Mouse (Mus musculus) heart, embryonic 10.5 days (tissue): ENCODE results near the gene Gm11020. TPM values are rescaled to one million over a fixed set of nuclear protein-coding genes. Genes with fewer than 3 reads are reported as not detected.
"Not testable (repeated sequence)": the region's sequence is repeated elsewhere in the genome, so short reads cannot be mapped to it uniquely, and the experiment has no call there.

Experiments
- DNase-seq: peaks from one replicate; pipeline ENCODE4 v3.0.0-alpha.2; 2017; ENCODE audit warnings: low spot score
- H3K27ac ChIP-seq: fragments of 300-500 bp; sonication (generic); 2 replicates; pipeline ENCODE4 v1.5.1; 2016; ENCODE audit warnings: mild to moderate bottlenecking
- H3K27me3 ChIP-seq: fragments of 300-500 bp; sonication (generic); 2 replicates; pipeline ENCODE4 v1.6.1; 2016; ENCODE audit warnings: mild to moderate bottlenecking; ENCODE audit not compliant: poor library complexity, insufficient read depth, severe bottlenecking
- H3K36me3 ChIP-seq: fragments of 300-500 bp; sonication (generic); 2 replicates; pipeline ENCODE4 v1.6.1; 2016; ENCODE audit warnings: mild to moderate bottlenecking, moderate library complexity
- H3K4me1 ChIP-seq: fragments of 300-500 bp; sonication (generic); 2 replicates; pipeline ENCODE4 v1.6.1; 2016; ENCODE audit warnings: mild to moderate bottlenecking
- H3K4me3 ChIP-seq: fragments of 300-500 bp; sonication (generic); 2 replicates; pipeline ENCODE4 v1.5.1; 2016; ENCODE audit warnings: mild to moderate bottlenecking, moderate library complexity
- H3K9me3 ChIP-seq: fragments of 300-500 bp; sonication (generic); 2 replicates; pipeline ENCODE4 v1.6.1; 2016; ENCODE audit warnings: mild to moderate bottlenecking, moderate library complexity
- WGBS: fragments of 180-500 bp; shearing (Covaris S2); methylation state at CpG from one replicate; pipeline ENCODE4 v1.1.7; 2016; 5-methylcytosine and 5-hydroxymethylcytosine counted together
- polyA plus RNA-seq: library from polyadenylated mRNA; unstranded; fragments of >200 nt; fragmentation: Nextera tagmentation; extraction: Ambion mirVana; gene quantifications from 2 replicates; pipeline ENCODE4 v1.2.1, GENCODE M21; 2016

Gene Gm11020
- polyA plus RNA-seq, result not detected in 2 replicates

DNA sequence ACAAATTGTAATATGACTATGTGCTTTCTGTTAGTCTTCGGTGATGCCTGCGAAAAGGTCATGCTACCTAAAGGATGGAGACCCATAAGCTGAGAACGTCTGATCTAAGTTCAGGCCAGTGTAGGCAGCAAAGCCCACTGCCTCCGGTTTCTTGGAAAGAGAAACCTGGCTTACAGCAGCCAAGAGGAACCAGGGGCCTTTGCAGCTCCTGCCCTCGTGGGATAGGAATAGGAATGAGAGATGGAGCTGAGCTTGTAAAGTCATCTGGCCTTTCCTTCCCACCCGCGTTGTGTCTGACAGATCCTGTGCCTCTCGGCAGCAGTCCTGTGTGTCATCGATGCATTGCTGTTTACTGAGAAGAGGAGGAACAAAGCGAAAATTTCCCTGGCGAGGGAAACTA is at the start of gene Gm11020:
Gene Gm11020 (plus strand): TSS at position 301 of the 400 bp plus-strand sequence.
- DNase-seq, H3K4me3 ChIP-seq, H3K4me1 ChIP-seq, H3K36me3 ChIP-seq, H3K9me3 ChIP-seq, H3K27me3 ChIP-seq, H3K27ac ChIP-seq: not testable (repeated sequence)
- WGBS, result 76% methylated on average over 9 of the region's 11 CpGs

DNA sequence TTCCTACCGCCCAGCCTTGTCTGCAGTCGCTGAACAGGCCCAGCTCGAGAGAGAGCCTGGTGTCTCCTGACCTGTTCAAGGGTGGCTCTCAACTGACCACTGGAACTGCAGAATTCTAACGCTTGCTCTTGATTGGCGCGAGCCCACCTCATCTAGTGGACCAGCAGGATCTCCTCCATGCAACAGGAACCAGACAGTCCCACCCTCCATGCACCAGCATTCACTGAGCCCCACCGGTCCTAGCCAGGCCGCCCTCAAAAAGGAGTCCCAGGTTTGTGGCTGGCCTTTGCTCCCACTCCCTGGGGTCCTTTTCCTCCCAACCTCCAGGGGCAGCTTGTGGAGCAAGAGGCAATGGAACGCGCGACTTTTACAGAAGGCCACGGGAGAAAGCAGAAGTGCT is 28.3 kb upstream of the Gm11020 start, which contains the start of gene Cmtm2a:
Gene Cmtm2a (minus strand): TSS at position 101 of the 400 bp plus-strand sequence.
- WGBS, result 81% methylated on average over 12 of the region's 12 CpGs
- not testable (repeated sequence) for H3K27me3 ChIP-seq, H3K9me3 ChIP-seq, H3K4me3 ChIP-seq, DNase-seq, H3K27ac ChIP-seq, H3K36me3 ChIP-seq, H3K4me1 ChIP-seq

DNA sequence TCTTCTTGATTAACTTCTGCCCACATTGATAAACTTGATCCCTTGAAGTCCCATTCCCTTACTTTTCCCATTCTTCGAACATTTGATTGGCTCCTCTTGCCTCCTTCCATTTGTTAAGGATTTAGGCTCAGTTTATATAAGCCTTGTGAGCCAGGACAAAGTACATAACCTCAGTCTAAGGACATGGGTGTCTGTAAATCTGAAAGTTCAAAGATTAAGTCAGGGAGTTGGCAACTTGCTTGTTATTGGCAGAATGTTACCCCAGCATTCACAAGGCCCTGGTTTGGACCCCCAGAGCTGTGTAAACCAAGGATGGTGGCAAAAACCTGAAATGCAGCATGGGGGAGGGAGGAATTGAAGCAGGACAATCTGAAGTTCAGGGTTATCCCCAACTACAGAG is 27.0 kb upstream of the Gm11020 start:
- Histone ChIP-seq H3K4me1 (no peaks in the 10 kb centered on the region), H3K27me3 (no peaks in the 10 kb centered on the region), H3K27ac (no peak overlapping the region), H3K4me3 (no peak overlapping the region), H3K9me3 (no peaks in the 10 kb centered on the region), H3K36me3 (no peaks in the 10 kb centered on the region)
- 79% methylated on average over 1 of the region's 1 CpGs for WGBS
- DNase-seq, result no peak

DNA sequence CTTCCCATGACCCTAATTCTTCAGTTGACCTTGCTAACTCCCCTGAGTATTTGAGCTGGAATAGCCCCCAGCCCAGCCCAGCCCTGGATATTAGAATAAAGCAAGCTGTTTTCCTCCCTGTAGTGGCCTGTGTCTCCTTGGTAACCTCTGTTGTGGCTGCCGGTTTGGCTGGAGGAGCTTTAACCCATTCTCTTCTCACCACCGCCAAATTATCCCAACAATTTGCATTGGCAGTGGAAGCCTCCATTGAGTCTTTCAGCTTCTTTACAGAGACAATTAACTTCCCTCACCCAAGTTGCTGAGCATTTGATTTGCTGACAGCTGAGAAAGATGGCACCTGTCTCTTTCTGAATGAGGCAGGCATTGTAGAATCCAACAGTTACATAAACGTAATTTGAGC is 19.8 kb upstream of the Gm11020 start:
- not testable (repeated sequence) for H3K9me3 ChIP-seq, DNase-seq
- 24% methylated on average over 3 of the region's 3 CpGs for WGBS

DNA sequence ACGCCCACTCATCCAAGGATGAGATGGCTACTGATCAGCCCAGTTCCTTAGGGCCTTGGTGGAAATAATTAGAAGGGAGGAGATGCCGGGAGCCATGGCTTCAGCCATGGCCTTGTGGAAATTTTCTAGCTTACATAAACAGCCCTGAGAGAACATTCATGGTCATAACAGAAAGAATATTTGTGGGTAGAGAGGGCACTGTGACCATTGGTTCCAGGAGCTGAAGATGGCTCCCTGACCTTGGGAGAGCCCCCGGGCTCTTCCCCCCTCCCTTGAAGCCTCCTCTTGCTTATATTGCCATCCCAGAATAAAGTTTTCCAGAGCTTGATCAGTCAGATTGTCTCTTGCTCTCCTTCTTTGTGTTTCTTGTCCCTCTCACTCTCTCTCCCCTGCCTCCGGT is 18.8 kb upstream of the Gm11020 start:
- not testable (repeated sequence) for H3K27ac ChIP-seq, H3K27me3 ChIP-seq, H3K36me3 ChIP-seq, H3K9me3 ChIP-seq, H3K4me1 ChIP-seq, H3K4me3 ChIP-seq
- 84% methylated on average over 4 of the region's 4 CpGs for WGBS
- peak; percentile 25 for DNase-seq

More for the DNA sequence above, 19.8 kb upstream of the Gm11020 start:
- not testable (repeated sequence) for H3K27ac ChIP-seq, H3K27me3 ChIP-seq, H3K4me1 ChIP-seq, H3K36me3 ChIP-seq, H3K4me3 ChIP-seq

DNA sequence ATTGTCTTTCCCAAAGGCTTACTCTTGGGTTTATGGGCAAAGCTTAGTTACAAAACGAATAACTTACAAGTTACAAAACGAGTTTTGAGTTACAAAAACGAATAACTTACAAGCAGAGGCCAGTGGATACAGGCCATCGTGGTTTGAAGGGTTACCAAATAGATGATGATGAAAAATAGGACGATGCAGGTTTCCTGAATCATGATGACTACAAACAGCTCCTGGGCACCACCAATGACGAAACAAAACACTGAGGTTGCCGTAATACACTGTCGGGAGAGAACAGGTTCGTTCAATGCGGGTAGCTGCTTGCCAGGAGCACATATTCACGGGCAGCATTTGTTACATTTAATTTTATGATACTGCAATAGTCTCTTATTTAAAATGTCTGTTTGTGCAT is 16.4 kb upstream of the Gm11020 start:
- H3K4me3 ChIP-seq, result no peak overlapping the region
- no peaks in the 10 kb centered on the region for H3K36me3 ChIP-seq
- H3K4me1 ChIP-seq, result 0 out of 2 replicates have a peak, but pooled peaks cover 3% of the 10 kb centered on the region
- no peak for DNase-seq
- H3K27ac ChIP-seq, result no peak overlapping the region
- H3K27me3 ChIP-seq, result no peaks in the 10 kb centered on the region; the same call in 1 of the 2 replicates
- WGBS, result 86% methylated on average over 11 of the region's 11 CpGs
- no peaks in the 10 kb centered on the region for H3K9me3 ChIP-seq

DNA sequence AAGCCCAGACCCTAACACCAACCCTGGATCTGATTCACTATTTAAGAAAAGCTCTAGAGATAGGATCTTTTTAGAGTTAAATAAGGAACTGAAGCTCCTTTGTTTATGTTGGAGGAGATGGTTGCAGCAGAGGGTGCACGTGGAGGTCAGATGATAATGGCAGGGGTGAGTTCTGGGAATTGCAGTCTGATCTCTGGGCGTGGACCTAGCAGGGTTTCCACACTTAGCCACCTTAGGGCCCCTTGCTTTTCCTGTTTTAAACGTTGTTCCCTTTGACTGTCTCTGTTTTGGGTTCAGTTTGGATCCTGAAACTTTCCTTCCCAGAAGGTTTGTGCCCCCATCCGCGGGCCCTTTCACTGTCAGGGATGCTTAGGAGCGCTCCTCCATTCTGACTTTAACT is 13.0 kb upstream of the Gm11020 start:
- not testable (repeated sequence) for H3K9me3 ChIP-seq, H3K36me3 ChIP-seq, H3K27me3 ChIP-seq, H3K4me3 ChIP-seq, H3K27ac ChIP-seq, H3K4me1 ChIP-seq
- 48% methylated on average over 6 of the region's 6 CpGs for WGBS
- DNase-seq, result peak; percentile 43

DNA sequence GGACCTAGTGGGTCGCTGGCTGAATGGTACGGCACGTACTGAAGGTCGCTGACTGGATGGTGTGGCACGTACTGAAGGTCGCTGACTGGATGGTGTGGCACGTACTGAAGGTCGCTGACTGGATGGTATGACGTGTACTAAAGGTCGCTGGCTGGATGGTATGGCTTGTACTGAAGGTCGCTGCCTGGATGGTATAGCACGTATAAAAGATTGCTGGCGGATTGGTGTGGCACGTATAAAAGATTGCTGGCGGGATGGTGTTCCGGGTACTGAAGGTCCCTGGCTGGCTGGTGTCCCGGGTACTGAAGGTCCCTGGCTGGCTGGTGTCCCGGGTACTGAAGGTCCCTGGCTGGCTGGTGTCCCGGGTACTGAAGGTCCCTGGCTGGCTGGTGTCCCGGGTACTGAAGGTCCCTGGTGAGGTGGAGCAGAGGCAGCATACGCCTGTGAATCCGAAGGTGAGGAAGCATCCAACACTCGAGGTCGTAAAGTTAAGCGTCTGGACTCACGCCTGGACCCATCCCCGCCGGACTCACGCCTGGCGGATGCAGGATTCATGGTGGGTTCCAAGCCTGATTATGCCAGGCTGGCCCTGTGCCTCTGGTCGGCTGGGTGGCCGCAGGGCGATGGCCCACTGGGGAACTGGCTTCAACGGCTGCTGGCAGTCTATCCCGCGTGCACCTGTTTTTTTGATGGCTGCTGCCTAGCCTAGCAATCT is 11.8 kb upstream of the Gm11020 start, which contains the start of the genes Gm45711 and Cmtm1:
Gene Gm45711 (minus strand): TSS at position 641 of the 715 bp plus-strand sequence.
Gene Cmtm1 (minus strand): TSS at position 705 of the 715 bp plus-strand sequence.
- not testable (repeated sequence) for H3K27me3 ChIP-seq, H3K4me3 ChIP-seq, H3K9me3 ChIP-seq, H3K27ac ChIP-seq, H3K36me3 ChIP-seq, H3K4me1 ChIP-seq
- 83% methylated on average over 36 of the region's 36 CpGs for WGBS
- peak; percentile 35 for DNase-seq

DNA sequence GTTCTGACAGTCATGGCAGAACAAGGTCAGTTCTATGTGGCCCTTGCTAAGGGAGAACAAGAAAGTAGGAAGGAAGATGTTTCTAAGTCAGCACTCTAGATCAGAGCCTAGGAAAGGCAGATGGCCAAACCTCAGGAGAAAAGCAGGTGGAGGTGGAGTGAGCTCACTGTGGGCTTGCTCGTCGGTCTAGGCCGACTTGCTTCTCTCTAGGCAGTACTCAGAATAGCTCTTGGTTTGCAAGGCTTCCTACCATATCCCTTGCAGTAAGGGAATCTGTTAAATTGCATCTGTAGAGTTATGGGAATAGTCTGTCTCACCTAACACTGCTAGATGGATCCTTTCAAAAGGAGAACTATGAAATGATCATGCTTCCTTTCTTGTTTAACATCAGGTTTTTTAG is 9.3 kb upstream of the Gm11020 start:
- H3K27ac ChIP-seq, H3K4me3 ChIP-seq: not testable (repeated sequence)
- WGBS, result 75% methylated on average over 3 of the region's 3 CpGs

DNA sequence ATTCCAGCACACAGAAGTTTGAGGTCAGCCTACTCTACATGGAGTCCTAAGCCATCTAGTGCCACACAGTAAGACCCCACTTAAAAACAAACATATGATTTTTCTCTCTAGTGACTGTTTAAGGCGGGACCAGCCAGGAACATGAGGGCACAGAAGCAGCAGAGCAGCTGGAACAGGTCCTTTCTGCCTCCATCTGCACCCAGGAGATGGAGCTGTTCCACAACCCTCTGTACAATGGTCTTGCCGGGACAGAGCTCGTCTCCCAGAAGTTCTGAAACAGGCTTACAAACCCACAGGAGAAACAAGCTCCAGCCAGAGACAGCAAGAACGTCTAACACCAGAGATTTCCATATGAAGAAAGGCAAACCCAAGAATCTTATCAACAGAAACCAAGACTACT is 8.1 kb upstream of the Gm11020 start:
- WGBS, result 60% methylated on average over 4 of the region's 4 CpGs
- Histone ChIP-seq H3K4me1 (no peaks in the 10 kb centered on the region), H3K27me3 (no peaks in the 10 kb centered on the region; the same call in 1 of the 2 replicates), H3K4me3 (no peak overlapping the region), H3K9me3 (no peaks in the 10 kb centered on the region), H3K36me3 (no peaks in the 10 kb centered on the region), H3K27ac (no peak overlapping the region)
- peak; percentile 64 for DNase-seq

More for the DNA sequence above, 9.3 kb upstream of the Gm11020 start:
- H3K36me3 ChIP-seq, H3K9me3 ChIP-seq, H3K4me1 ChIP-seq, H3K27me3 ChIP-seq: not testable (repeated sequence)
- peak; percentile 14 for DNase-seq

DNA sequence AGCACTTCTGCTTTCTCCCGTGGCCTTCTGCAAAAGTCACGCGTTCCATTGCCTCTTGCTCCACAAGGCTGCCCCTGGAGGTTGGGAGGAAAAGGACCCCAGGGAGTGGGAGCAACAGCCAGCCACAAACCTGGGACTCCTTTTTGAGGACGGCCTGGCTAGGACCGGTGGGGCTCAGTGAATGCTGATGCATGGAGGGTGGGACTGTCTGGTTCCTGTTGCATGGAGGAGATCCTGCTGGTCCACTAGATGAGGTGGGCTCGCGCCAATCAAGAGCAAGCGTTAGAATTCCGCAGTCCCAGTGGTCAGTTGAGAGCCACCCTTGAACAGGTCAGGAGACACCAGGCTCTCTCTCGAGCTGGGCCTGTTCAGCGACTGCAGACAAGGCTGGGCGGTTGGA is 563 bp downstream of the Gm11020 start, which contains the start of gene Cmtm2b:
Gene Cmtm2b (plus strand): TSS at position 301 of the 400 bp plus-strand sequence.
- H3K9me3 ChIP-seq, H3K27me3 ChIP-seq, H3K36me3 ChIP-seq, H3K27ac ChIP-seq, H3K4me1 ChIP-seq, H3K4me3 ChIP-seq: not testable (repeated sequence)
- 84% methylated on average over 12 of the region's 12 CpGs for WGBS
- peak; percentile 71 for DNase-seq

DNA sequence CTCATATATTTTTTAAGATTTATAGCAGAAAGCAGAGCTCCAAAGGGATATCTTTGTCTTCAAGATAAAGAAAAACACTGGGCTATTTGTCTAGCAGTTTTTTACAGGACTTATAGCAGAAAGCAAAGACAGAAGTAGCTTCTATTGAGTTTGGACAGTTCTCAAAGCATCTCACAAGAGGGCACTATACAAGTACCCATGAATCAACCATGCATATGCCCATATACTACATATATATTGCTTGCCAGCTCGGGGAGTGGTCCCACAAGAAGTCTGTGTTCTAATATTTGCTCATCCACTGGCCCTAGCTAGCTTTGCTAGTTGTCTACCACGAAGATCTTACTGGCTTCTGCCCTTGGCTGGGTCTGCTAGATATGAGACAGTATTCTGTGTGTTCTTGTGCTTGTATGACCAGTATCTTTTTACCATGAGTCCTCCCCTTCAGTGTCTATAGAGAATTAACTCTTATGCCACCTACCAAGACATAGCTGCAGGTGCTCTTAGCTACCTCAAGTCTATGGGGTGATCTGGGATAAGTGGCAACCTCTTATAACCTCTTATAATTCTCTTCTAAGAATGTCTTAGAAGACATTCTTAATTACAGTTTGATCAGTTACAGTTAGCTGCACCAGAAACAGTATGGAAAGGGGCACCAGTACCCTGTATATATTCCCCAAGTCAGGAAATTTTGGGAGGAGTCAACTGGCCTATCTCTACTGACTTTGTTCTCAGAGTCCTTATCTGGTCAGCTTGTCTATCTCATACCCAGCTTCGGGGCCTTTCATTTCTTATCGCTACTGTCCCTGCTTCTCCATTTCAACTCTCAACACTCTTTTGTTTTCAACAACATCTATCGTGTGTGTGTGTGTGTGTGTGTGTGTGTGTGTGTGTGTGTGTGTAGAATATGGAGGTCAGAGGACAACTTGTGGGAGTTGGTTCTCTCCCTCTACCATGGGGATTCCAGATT is 11.6 kb downstream of the Gm11020 start:
- Histone ChIP-seq H3K36me3 (no peaks in the 10 kb centered on the region), H3K4me3 (no peak overlapping the region), H3K27ac (no peak overlapping the region), H3K27me3 (no peaks in the 10 kb centered on the region), H3K4me1 (no peaks in the 10 kb centered on the region), H3K9me3 (no peaks in the 10 kb centered on the region)
- WGBS, result 43% methylated on average over 5 of the region's 5 CpGs
- DNase-seq, result peak; percentile 31

DNA sequence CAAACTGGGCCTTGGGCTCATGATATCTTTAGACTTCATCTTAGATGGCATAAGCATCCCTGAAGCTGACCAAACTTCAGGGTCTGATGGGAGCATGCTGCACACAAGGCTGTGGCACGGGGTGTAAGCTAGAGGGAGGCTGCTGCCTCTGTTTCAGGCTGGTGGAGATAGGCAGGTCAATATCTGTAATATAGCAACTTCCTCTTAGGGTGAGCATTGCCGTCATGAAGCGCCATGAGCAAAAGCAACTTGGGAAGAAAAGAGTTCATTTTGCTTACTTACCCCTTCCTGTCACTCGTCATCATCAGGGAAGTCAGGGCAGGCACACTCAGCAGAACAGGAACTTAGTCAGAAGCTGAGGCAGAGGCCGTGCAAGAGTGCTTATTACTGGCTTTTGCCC is 12.4 kb downstream of the Gm11020 start:
- Histone ChIP-seq H3K27ac (no peak overlapping the region), H3K27me3 (no peaks in the 10 kb centered on the region), H3K4me1 (no peaks in the 10 kb centered on the region), H3K4me3 (no peak overlapping the region), H3K36me3 (no peaks in the 10 kb centered on the region), H3K9me3 (no peaks in the 10 kb centered on the region)
- 62% methylated on average over 5 of the region's 5 CpGs for WGBS
- peak; percentile 46 for DNase-seq
